Mouse (Mus musculus): ENCODE measurements around the gene Rnf185. TPM values are rescaled to one million over a fixed set of nuclear protein-coding genes. Genes with fewer than 3 reads are reported as not detected.
A peak's percentile ranks its signal among the peaks of the same experiment; 100 is the strongest.

Rnf185 gene
- polyA plus RNA-seq, 1 experiment from 2014 or later: 17.2 TPM

DNA sequence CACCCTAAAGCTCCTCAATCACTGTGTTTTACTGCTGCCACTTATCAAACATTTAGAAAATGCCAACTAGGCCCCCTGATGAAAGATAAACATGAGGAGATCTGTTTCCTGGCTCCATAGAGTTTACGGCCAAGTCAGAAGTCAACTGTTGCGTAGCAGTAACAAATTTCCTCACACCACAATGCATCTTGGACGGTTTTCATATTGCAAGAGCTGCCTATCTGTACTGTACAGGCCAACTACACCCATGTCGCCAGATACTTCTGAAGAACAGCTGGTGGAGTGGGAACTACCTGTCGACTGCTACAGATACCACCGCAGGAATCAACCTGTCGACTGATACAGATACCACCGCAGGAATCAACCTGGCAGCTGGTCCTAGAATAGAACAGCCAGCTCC lies 7.3 kb downstream of the Rnf185 start:
- DNase-seq (ENCODE audit: low spot score): no peak

DNA sequence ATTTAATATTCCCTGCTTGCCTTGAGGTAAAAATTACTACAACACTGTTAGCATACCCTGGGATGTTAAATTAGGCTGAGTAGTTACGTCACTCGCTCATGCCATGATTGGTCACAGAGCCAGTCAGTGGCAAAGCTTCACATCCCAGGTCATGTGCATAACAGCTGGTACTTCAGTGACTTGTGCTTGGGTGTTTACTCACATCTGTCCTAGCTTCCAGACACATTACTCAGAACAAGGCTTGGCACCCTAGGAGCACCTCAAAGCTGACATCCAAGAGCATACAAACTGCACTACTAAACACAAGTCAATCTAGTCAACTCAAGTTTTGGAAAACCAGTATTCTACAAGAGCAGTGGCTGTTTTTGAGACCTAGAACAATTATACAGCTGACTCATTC lies 9.1 kb downstream of the Rnf185 start:
- no peak for DNase-seq (ENCODE audit: low spot score)

DNA sequence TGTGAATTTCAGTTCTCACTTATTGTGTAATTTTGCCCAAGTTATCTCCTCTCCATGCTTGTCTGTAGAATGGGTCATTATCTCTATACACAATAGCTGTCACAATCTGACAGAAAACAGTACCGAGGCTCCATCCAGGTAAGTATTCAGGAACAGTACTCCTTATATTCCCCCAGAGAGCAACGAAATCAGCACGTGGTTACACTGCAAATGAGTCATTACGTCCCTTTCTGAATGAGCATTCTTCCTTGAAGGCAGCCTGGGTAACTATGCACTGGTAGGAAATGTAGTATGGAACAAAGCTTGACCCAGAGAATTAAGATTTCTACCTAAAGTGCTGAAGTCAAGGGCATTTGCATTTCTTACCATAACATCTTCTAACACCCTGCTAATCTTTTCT lies 9.5 kb downstream of the Rnf185 start:
- DNase-seq (ENCODE audit: low spot score): no peak

DNA sequence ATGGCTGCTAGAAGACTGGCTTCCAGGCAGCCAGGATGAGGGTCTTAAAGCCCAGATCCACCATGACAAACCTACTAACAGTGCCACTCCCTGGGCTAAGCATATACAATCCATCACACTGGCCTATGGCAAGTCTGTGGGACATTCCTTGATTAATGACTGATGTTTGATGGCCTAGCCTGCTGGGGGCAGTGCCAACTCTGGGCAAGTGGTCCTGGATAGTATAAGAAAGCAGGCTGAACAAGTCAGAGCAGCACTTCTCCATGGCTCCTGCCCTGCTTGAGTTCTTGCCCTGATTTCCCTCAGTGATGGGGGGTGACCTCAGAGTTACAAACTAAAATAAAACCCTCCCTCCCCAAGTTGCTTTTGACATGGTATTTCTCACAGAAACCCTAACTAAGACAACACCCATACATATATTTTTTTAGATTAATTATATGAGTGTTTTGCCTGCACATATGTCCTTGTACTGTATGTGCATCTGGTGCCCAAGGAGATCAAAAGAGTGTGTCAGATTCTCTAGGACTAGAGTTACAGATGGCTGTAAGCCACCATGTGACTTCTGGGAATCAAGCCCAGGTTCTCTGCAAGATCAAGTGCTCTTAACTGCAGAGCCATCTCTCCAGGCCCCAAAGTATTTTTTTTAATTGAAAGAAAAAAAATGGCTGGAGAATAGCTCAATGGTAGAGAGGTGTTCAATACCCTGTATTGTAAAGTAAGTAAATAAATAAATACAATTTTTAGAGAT lies 10.3 kb downstream of the Rnf185 start:
- no peak for DNase-seq (ENCODE audit: low spot score)

DNA sequence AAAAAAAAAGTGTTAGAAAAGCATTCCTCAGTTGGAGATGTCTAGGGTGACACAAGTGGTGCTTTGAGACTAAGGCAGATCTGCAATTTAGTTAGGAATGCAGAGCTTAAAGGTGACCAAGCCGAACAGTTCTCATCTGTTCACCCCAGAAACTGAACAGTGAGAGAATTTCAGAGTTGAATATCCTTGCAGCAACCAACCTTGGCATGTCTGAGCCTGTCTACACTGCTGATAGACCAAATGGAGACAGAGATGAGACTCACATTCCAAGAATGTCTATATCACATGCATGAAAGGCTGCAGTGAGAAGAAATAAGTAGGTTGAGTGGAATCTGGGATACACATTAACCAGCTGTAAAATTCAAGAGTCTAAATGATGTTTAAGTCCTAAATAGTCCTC lies 14.5 kb downstream of the Rnf185 start:
- DNase-seq (ENCODE audit: low spot score): no peak

DNA sequence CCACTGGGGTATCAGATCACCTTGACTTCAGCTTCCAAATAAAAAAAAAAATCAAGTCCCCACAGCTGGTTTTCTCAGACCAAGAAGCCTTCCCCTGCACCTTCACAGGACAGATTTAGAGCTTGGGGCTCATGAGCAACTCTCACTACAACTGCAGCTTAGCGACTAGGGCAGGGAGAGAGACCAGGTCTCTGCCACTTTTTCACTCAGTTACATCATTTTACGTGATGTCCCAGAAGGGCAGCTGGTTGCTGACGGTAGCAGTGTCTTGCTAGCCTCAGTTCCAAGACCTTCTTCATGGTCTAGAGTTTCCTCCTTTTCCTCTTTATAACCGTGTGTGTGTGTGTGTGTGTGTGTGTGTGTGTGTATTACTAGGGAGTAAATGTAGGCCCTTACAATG lies 18.4 kb downstream of the Rnf185 start:
- DNase-seq (ENCODE audit: low spot score): no peak

DNA sequence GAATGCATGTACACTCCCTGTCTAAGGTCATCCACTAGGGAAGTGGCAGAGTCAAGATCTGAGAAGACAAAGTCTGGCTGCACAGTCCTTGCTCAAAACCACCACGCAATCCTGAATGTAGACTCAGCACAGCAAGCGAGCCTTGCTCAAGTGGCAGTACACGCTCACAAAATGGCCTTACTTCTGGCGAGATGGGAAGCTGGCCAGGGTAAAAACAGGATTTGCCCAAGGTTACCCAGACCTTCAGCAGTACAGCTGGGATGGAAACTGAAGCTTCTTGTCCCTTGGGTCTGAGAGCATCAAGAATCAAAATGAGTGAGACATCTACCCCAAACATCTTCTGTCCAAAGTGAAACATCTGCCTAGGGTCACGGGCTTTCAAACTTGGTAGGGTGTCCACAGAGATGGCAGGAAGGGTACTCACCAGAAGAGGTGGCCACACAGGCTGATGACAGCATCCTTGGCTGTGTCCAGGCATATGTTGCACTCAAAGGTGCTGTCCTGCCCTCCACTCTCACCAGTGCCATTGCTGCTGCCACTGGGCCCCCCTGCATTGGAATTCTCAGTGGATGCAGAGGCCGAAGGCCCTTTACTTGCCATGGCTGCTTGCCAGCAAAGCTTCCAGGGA lies 20.1 kb downstream of the Rnf185 start:
- DNase-seq (ENCODE audit: low spot score): no peak

DNA sequence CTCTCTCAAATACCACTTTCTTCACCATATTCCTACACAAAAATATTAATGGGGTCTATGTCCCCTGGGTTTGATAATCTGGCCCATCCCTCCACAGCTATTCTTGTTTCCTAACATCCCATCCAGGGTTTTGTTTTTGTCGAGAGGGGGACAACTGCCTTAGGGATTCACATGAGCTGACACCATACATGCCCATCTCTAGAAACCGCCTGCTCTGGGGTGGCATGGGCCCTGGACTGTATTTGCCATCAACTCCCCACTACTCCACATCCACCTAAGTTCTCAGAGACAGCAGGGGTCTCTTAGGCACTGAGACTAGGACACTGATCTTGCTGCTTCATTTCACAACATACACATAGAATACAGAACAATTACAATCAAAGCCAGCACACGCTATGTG lies 20.6 kb downstream of the Rnf185 start:
- no peak for DNase-seq (ENCODE audit: low spot score)

DNA sequence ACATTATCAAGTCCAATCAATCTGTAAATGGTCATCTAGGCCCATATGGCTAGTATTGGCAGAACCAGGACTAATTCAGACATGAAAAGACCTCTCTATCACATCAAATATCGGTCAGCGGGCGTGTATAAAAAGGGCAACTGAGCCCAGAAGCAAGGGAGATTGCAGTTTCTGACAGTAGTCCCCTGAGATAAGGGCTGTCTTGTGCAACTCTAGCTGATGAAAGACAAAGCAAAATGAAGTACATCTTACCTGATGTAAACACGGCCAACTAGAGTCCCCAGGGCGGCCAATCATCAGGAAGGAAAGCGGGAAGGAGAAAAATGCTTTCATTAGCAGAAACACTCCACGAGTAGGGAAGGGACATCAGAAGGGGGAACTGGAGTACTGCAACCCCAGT lies 23.5 kb downstream of the Rnf185 start:
- no peak for DNase-seq (ENCODE audit: low spot score)

DNA sequence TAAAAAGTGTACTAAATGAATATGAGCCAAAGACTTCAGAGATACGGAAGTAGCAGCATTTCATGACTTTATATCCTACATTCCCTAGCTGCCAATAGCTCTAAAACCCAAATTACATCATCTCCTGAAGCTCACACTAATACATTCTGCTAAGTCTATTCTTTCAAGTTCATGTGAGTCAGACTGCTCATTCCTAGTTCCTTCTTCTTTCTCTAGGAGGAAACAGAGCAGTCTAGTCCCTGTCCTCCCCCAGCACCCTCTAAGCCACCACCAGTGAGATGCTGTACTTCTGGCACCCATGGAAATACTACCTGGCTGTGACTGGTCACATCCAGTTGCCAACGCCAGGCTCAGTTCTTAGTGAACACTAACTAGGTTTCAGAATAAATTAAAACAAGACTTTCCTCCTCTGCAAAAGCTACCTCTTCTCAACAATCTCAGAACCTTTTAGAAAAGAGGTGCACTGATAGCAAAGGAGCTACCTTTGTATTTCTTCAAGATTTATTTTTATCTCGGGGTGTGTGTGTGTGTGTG lies 24.4 kb downstream of the Rnf185 start:
- no peak for DNase-seq (ENCODE audit: low spot score)

DNA sequence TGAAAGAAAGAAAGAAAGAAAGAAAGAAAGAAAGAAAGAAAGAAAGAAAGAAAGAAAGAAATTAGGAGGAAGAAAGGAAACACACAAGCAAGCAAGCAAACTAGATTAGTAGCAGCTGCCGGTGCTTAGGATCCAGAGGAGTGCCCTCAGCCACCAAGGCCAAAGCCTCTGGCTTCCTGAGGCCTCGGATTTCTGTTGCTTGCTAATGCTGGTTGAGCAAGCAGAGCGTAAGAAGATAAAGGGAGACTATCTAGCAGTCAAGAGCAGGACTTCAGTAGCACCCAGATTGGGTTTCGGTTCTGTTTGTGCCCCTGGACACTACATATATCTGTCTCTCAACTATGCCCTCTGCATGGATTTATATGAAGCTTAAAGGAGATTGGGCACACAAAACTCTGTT lies 29.9 kb downstream of the Rnf185 start:
- no peak for DNase-seq (ENCODE audit: low spot score)

DNA sequence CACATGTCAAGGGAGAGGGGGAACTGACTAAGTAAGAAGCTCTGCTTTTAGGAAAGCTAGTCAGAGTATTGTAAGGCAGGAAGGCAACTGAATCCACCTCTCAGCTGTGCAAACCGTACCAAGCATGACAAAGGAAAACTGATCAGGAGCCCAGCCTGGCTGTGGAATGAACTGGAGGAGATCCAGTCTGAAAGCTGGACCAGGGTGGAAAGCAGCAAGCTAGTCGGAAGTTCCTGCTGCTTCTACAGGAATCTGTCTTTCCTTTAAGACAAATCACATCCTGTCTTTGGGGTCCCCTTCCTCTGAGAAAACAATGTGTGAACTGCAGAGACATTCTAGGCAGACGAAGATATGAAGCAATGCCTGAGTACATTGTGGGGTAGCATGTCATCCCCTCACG lies 33.4 kb downstream of the Rnf185 start:
- no peak for DNase-seq (ENCODE audit: low spot score)

DNA sequence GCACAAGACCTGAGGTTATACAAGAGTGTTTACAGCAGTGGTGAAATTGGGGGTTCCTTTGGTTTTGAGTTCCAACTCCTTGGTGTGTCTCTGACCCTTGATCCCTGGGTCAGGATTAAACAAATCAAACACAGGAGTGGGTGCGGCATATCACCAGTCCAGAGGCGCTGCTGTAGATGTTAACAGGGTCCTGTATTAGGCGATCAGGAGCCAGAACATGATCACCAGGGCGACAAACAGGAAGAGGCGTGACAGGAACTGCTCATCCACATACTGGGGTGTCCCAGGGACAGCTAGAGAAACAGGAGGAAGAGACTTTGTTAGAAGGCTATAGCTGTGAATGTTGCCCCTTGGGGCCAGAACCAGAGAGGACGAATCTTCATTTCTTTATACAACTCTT lies 34.4 kb downstream of the Rnf185 start:
- no peak for DNase-seq (ENCODE audit: low spot score)

DNA sequence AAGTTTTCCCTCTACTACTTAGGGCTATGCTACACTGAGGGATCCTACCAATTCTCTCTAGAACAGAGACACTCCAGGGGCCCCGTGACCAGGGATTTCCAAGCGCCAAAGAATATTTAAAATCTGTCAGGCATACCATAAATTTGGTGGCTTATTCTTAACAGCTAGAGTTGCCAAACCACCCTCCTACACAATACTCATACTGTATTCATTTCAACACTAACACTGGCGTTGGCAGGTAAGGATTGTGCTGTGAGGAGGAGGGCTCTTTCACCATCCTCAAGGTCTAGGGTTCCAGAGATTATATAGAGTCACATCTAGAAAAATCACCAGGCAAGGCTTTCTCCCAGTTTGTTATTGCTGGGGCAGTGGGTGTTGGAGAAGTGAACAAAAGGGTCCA lies 35.8 kb downstream of the Rnf185 start:
- no peak for DNase-seq (ENCODE audit: low spot score)

DNA sequence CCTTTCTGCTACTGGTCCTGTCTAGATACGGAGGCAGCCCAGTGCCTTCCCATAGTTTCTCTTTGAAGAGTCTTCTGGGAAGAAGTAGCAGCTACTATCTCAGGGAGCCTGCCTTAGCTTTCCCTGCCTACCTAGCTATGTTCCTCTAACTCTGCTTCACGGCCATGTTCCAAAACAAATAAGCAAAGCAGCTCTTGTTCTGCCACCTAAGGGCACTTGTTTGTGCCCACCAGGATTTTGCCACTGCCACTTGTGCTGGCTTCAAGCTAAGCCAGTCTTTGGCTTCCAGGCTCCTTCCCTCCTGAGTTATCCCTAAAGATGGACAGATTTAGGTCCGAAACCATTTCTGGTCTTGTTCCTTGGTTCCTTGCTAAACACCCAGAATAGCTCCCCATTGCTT lies 40.1 kb downstream of the Rnf185 start:
- DNase-seq (ENCODE audit: low spot score): no peak

DNA sequence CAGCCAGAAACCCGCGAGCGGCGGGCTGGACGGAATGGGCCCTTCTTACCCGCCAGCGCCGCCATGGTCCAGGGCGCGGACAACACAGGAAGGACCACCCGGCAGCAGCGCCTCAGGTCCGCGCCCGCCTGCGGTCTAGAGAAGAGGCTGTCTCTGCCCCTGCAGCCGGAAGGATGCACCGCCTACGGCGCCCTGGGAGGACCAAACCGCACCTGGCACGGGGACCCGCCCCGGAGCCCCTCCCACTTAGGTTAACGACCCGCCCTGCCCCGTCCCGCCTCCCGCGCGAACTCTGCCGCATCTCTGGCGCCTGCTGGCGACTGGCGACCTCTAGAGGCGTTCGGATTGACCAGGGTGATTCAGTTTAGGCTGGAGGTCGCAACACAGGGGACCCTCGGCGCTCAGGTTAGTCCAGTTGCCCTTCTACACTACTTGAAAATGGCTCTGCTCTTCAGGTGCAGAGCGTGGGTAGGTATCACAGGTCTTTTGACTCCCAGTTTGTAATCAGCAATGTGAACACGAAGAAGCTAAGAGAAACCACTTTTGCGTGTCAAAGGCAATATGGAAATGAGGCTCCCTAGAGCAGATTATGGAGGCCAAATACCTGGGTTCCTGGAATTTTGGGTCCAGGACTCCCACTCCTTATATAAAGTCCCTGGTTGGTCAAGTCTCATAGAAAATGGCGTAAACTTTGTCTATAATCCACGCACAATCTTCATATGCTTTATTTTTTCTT lies 43.0 kb downstream of the Rnf185 start, which contains the start of gene Limk2:
TSS of gene Limk2 (minus strand) at position 193 of the 736 bp plus-strand sequence.
- DNase-seq (ENCODE audit: low spot score): peak; percentile 97

DNA sequence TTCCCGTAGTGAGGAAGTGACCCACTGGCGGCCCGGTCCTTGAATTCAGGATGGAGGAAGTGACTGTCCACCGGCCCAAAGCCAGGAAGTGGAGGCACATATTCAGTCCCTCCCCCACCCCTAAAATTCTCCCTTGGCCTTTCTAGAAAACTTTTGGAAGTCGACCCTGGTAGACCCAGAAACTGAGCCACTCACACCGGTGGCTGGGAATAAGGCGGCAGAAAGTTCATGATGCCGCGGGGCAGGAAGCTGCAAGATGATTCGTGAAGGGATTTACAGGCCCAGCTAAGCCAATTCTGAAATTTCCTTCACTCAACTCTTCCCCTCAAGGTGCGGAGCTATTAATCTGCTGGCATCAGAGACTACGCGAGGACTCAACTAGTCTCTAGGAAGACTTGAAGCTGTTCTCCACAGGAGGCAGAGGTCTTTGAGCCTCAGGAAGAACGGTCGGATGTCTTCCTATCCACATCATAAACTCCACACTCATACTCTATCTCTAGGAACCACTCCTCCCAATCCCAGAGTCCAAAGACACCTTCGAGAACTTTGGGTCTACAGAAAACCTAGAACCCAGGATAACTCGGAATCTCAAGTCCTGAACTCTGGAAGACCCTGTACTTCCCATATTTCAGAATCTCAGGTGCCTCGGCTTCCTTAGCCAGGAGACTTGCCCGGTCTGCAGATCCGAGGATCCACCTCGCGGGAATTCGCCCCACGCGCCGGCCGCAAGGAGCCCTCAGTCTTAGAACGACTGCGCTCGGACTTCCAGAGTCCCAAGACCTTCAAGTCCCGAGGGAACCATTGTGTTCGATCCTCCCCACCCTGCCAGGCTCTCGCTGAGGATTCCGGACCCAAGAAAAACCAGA lies 43.8 kb downstream of the Rnf185 start:
- DNase-seq (ENCODE audit: low spot score): peak; percentile 19

DNA sequence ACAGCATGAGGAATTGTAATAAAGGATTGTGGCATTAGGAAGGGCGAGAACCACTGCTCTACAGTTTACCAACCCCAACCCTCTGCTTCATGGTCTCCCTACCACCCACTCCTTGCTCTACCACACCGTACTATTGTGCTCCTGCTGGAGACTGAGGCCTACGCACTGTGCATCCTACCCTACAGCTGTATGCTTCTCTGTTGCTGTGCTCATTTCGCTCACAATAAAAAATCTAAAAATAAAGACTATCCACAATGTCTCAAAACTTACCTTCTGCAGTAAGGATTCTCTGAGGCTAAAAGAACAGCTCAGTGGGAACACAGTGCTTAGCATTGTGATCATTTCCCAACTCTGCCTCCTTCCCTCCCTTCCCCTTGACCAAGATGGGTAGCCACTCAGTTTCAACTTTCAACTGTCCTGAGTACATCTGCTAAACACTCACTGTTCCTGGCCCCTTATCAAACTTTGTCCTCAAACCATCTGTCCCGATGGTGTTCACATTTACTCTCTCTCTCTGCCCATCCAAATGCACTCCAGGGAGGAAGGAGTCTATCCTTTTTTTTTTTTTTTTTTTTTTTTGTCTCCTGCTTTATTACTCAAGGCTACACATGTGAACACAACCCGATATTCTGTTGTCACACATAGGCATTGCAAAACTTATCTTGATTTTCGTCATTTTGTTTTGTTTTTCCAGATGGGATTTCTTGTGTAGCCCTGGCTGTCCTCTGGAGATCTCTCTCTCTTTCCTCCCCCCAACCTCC lies 47.7 kb downstream of the Rnf185 start:
- DNase-seq (ENCODE audit: low spot score): no peak

DNA sequence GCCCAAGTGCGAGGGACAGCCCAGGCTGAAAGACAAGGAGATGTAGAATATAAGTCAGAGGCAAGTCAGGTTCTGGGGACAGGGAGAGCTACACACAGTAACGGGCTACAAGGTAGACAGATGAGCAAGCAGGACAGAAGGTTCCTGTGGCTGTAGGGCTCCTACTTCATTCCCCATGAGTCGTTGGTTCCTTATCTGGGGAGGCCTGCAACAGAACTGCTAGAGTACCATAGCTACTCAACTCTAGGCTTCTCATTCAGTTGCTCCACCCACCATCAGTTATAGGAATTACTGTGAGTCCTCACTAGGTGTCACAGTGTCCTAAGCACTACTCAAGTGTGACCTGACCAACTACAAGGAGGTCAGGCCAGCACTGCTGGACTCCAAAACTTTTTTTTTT lies 49.1 kb downstream of the Rnf185 start:
- no peak for DNase-seq (ENCODE audit: low spot score)

DNA sequence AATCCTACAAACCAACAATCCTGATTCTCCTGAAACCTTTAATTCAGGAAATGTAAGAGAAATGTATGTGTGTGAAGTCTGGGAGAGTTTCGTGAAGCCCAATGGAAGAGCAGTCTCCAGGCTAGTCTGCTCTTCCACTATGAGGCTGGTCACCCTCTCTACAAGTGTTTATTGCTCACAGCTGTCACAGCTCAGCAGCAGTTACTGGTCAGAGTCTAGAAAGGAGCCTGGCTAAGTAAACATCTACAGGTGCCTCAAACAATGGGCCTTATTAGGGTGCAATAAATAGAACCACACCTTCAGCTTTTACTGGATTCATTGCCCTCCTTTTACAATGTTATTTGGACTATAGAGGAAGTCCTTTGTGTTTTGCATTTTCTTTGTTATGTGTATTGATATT lies 53.8 kb downstream of the Rnf185 start:
- DNase-seq (ENCODE audit: low spot score): no peak

DNA sequence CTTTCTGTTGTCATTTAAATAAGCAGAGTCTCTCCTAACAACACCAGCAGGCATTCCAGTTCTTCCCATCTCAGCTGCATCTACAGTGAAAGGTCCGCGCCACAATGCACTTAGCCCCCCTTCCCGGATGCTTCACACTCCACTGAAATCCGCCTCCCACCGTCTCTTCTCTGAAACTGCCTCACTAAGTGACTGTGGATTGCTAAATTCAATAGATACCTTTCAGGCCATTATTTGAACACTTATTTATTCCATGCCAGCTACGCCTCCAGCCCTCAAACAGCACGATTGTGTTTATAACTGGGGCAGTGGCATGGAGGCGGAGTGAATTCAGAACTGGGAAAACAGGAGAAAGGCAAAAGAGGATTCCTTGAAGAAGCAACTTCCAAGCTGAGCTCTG lies 55.6 kb downstream of the Rnf185 start:
- DNase-seq (ENCODE audit: low spot score): no peak

All from thymus, postnatal 0 days (tissue).